In genomic region chr12:3285377-3285776, GRCm38 (mm10) we compare ENCODE assay signal across 15 mouse cellular contexts. TPM values are rescaled to one million over a fixed set of nuclear protein-coding genes. Genes with fewer than 3 reads are reported as not detected.
A peak's percentile ranks its signal among the peaks of the same experiment; 100 is the strongest.
DNase-seq lines count a peak whose midpoint lies in the region; ATAC-seq and TF ChIP-seq lines count a peak whose summit lies in the region.
"Had no signal": no experiment of that assay in that cellular context is flagged by ENCODE, and none has a peak within 500 bp of the region (broad histone marks: within the 10 kb centered on the region; RNA-seq: fewer than 3 reads in every experiment).

No protein-coding gene starts in this region.

- H3K4me1 ChIP-seq in liver, embryonic 14.5 days (replicated peaks; ENCODE audit: control insufficient read depth in 2 of 2, insufficient read depth in 2 of 2, low read length in 1 of 2): peaks cover 63 to 71% of the 10 kb centered on the region in 2 experiments
- H3K4me1 ChIP-seq in forebrain, embryonic 11.5 days (replicated peaks; ENCODE audit: control insufficient read depth, insufficient read depth, low read length): no peaks in the 10 kb centered on the region
- H3K4me1 ChIP-seq: hindbrain, embryonic 13.5 days; limb, embryonic 13.5 days; neural tube, embryonic 13.5 days had no signal

- no peak for TF ChIP-seq CTCF in liver, embryonic 14.5 days (IDR thresholded peaks at IDR 0.05; ENCODE audit: low read depth)

- peak; percentile 77 for DNase-seq in 416B (ENCODE audit: low read depth)
- DNase-seq in CD4-positive helper T cell, adult 2 months (ENCODE audit: low read depth, low spot score): peak; percentile 55
- DNase-seq in c-Kit-positive CD71-positive TER-119-negative erythroid progenitor cells, embryonic 14.5 days (ENCODE audit: low read depth): peak; percentile 83
- DNase-seq in liver, embryonic 14.5 days (ENCODE audit: low read depth in 3 of 3, low spot score in 3 of 3): peak; percentile 89 to 91 (median 89)
- no peak for DNase-seq in urinary bladder, postnatal 10 days (ENCODE audit: low spot score)
- no peak for DNase-seq in forebrain, embryonic 11.5 days (ENCODE audit: low spot score)
- no peak for DNase-seq in layer of hippocampus, postnatal 10 days (ENCODE audit: low spot score in 2 of 2)
- DNase-seq: cerebellum, adult 9-10 months; kidney, postnatal 14 days; right cerebral cortex, postnatal 4 days; thymus, adult 2 months had no signal

- TF ChIP-seq EP300 in liver, embryonic 14.5 days (IDR thresholded peaks at IDR 0.05; ENCODE audit: low read depth): peak; percentile 95

- H3K36me3 ChIP-seq in liver, embryonic 14.5 days (replicated peaks; ENCODE audit: control insufficient read depth, insufficient read depth, low read depth): no peaks in the 10 kb centered on the region
- H3K36me3 ChIP-seq in forebrain, embryonic 11.5 days (ENCODE audit: control insufficient read depth, insufficient read depth, low read length): no peaks in the 10 kb centered on the region; the same call in 1 of the 2 replicates
- H3K36me3 ChIP-seq: hindbrain, embryonic 13.5 days; neural tube, embryonic 13.5 days had no signal

- peak; percentile 81 for ATAC-seq in liver, embryonic 14.5 days (ENCODE audit: insufficient read depth)
- ATAC-seq in forebrain, embryonic 11.5 days (replicated peaks; ENCODE audit: low FRiP score): no peak
- ATAC-seq: activated CD4-positive, CD25-positive, alpha-beta regulatory T cell, adult 4 months had no signal

- peak overlapping the region; percentile 85 for H3K4me2 ChIP-seq in liver, embryonic 14.5 days (ENCODE audit: low read depth)
- no peak overlapping the region for H3K4me2 ChIP-seq in forebrain, embryonic 11.5 days (ENCODE audit: low read depth, low read length, severe bottlenecking)
- H3K4me2 ChIP-seq: hindbrain, embryonic 13.5 days; limb, embryonic 13.5 days; neural tube, embryonic 13.5 days had no signal

- 14% methylated on average over 6 of the region's 6 CpGs for WGBS in liver, embryonic 14.5 days (ENCODE audit: insufficient replicate concordance)
- WGBS in forebrain, embryonic 11.5 days: 87% methylated on average over 6 of the region's 6 CpGs

- peak overlapping the region; percentile 77 for H3K9ac ChIP-seq in liver, embryonic 14.5 days (replicated peaks)
- no peak overlapping the region for H3K9ac ChIP-seq in forebrain, embryonic 11.5 days (ENCODE audit: low read length)
- H3K9ac ChIP-seq: hindbrain, embryonic 13.5 days; limb, embryonic 13.5 days; neural tube, embryonic 13.5 days had no signal

- peak overlapping the region; percentile 89 for H3K27ac ChIP-seq in liver, embryonic 14.5 days
- no peak overlapping the region for H3K27ac ChIP-seq in forebrain, embryonic 11.5 days (ENCODE audit: low read depth, low read length)
- H3K27ac ChIP-seq: hindbrain, embryonic 13.5 days; limb, embryonic 13.5 days; neural tube, embryonic 13.5 days had no signal

- no peaks in the 10 kb centered on the region for H3K27me3 ChIP-seq in liver, embryonic 14.5 days (ENCODE audit: control insufficient read depth, insufficient read depth, low read length)
- no peaks in the 10 kb centered on the region for H3K27me3 ChIP-seq in forebrain, embryonic 11.5 days (ENCODE audit: control insufficient read depth, insufficient read depth, low read length)
- H3K27me3 ChIP-seq: hindbrain, embryonic 13.5 days; limb, embryonic 13.5 days; neural tube, embryonic 13.5 days had no signal

- H3K4me3 ChIP-seq in liver, embryonic 14.5 days (ENCODE audit: insufficient read depth in 1 of 2, low read depth in 2 of 2, low read length in 2 of 2): peak overlapping the region; percentile 33 to 37
- H3K4me3 ChIP-seq in forebrain, embryonic 11.5 days (ENCODE audit: low read depth, low read length): no peak overlapping the region
- H3K4me3 ChIP-seq: hindbrain, embryonic 13.5 days; limb, embryonic 13.5 days; neural tube, embryonic 13.5 days had no signal

- no peaks in the 10 kb centered on the region for H3K9me3 ChIP-seq in liver, embryonic 14.5 days (ENCODE audit: control insufficient read depth, low read length)
- H3K9me3 ChIP-seq in forebrain, embryonic 11.5 days (ENCODE audit: control insufficient read depth, low read length): peaks cover 6% of the 10 kb centered on the region
- H3K9me3 ChIP-seq: limb, embryonic 13.5 days had no signal

RNA-seq across cellular contexts. Expression of gene Rab10, which starts 24.4 kb away (rescaled TPM):
- polyA plus RNA-seq in liver, embryonic 14.5 days (2012; rRNA removed): 19.9 and 28.7 TPM in 2 replicates
- 42.1 and 47.1 TPM in 2 replicates for polyA plus RNA-seq in liver, embryonic 14.5 days (2014; fragmentation: Nextera tagmentation; extraction: Ambion mirVana)
- 111 and 118 TPM in 2 replicates for polyA plus RNA-seq in forebrain, embryonic 11.5 days (2014; fragmentation: Nextera tagmentation; extraction: Ambion mirVana)
- total RNA-seq in layer of hippocampus, postnatal 10 days (2021): 100 to 1,000 TPM; 213 to 233 TPM

Comparison
In these comparisons a context has a peak if more than half of its experiments do, and no peak if none do; other contexts are left out.
1. DNase-seq: peak in 416B (single experiment), CD4-positive helper T cell, adult 2 months (single experiment), c-Kit-positive CD71-positive TER-119-negative erythroid progenitor cells, embryonic 14.5 days (single experiment) and liver, embryonic 14.5 days (3 of 3); none in urinary bladder, postnatal 10 days (single experiment), forebrain, embryonic 11.5 days (single experiment) and layer of hippocampus, postnatal 10 days (0 of 2).